Mouse (Mus musculus): ENCODE data around the gene Prmt8.

Prmt8 gene

DNA sequence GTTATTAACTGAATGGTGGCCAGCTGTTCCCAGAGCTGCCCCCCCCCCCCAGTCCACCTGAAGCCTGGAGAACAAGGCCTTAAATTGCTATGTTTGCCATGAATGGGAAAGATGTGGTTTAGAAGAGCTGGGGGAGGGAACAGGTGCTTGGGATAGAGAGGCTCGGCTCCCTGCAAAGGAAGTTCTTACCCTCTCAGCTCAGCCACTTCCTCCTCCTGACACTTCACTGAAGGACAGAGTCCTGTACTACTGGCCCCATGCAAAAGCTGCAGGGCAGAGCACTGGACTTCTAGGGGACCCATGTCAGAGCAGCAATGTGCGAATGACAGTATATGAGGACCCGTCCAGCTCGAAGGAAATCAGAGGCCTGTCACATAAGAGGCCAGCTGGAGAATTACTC is 109.3 kb downstream of the Prmt8 start:
- no peak for DNase-seq

DNA sequence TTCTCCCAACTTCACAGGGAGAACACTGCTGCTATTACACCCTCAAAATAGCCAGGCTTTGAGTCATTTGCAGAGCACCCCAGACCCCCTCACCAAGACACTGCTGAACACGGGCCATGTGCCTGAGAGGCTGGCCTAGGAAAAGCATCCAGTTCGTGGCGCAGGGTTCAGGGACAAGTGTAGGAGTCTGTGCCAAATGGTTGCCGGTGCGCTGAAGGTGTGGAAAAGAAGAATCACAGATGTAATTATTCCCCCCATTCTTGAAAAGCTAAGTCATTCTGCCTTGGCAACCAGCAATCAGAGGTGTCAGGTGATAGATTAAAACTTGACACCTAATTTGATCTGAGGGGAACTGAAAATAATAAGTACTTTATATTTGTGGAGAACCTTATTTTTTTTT is 109.8 kb downstream of the Prmt8 start:
- DNase-seq, result no peak

DNA sequence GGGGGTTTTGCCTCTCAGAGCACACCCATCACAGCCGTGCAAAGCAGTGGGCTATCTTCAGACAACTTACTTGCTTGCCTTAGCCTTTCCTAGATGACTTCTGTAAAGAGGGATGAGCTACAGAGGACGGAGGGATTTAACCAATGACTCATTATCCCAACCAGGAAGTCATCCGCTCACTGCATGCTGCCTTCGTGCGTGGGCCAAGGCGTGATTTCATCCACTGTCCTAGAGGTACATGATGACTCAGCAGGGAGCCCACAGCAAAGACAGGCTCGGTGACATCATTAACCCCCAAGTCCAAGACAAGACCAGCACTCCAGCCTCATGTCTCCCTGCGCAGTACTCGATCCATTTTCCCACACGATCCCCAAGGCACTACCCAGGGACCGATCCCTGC is 112.1 kb downstream of the Prmt8 start:
- DNase-seq, result no peak

DNA sequence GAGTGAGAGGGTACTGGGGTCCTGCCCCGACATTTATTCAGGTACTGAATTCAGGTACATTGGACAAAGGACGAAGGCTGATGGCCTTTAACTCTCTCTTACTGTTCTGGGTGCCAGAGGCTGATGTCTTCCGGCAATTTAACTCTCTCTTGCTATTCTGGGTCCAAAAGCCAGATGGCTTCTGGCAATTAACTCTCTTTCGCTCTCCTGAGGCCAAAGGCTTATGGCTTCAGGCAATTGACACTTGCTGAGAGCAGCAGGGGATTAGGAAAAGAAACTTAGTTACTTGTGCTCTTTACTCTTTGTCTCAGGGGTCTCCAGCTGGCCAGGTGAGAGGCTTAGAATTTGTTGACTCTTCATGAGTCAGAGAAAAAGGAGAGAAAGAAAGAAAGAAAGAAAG is 113.3 kb downstream of the Prmt8 start:
- no peak for DNase-seq

DNA sequence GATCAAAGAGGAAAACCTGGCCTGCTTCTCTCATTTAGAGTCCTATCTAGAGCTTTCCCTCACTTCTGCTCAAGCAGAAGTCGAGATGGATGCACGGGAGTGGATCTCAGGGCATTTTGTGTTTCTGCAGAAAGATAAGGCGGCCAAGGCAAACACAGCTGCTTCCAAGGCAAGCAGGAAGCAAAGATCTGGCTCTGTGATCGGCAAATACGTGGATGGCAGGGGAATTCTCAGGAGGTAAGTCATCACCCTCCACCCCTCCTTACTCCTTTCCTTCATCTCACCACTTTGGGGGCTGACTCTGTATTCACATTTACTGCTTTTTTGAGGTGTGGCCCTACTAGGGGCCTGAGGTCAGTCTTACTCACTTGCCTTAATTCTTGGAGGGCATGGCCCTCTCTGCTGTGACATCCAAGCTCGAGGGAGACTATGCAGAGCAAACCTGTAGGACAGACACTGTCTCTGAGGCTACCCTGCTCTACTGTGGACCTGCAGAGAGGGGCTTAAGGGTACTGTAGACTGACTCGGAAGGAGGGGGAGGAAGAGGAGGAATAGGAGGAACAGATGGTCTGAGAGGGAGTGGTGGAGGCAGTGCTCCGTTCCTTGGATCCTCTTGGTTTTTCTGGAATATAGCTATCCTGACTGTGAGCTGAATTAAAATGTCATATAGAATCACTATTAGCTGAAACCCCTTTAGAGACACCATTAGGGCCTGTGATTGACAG is 128.0 kb downstream of the Prmt8 start:
- no peak for DNase-seq
